In genomic region chr2:34065090-34065489, GRCm38 (mm10) we compare ENCODE assay signal across 9 mouse cellular contexts.
A peak's percentile ranks its signal among the peaks of the same experiment; 100 is the strongest.
DNase-seq lines count a peak whose midpoint lies in the region; ATAC-seq and TF ChIP-seq lines count a peak whose summit lies in the region.
"Had no signal": no experiment of that assay in that cellular context is flagged by ENCODE, and none has a peak within 500 bp of the region (broad histone marks: within the 10 kb centered on the region; RNA-seq: fewer than 3 reads in every experiment).

No protein-coding gene starts in this region.

- H3K27ac ChIP-seq in liver, postnatal 0 days (ENCODE audit: low read depth) = no peak overlapping the region
- H3K27ac ChIP-seq: liver, embryonic 13.5 days had no signal

- no peak overlapping the region for H3K4me3 ChIP-seq in liver, postnatal 0 days (ENCODE audit: low read depth, low read length)
- H3K4me3 ChIP-seq: liver, embryonic 13.5 days had no signal

- no peaks in the 10 kb centered on the region for H3K9me3 ChIP-seq in liver, postnatal 0 days (ENCODE audit: low read length)
- H3K9me3 ChIP-seq: liver, embryonic 13.5 days had no signal

- intact Hi-C loops in heart, postnatal 14 days (cut with DNase I) = no loop called here

- ATAC-seq in liver, postnatal 0 days = no peak

- no peak overlapping the region for H3K9ac ChIP-seq in liver, postnatal 0 days (replicated peaks)
- H3K9ac ChIP-seq: liver, embryonic 13.5 days had no signal

- TF ChIP-seq EP300 in liver, postnatal 0 days (IDR thresholded peaks at IDR 0.05; ENCODE audit: low read depth) = no peak

- H3K27me3 ChIP-seq in liver, postnatal 0 days (ENCODE audit: insufficient read depth, low read length) = no peaks in the 10 kb centered on the region
- H3K27me3 ChIP-seq: liver, embryonic 13.5 days had no signal

- no peaks in the 10 kb centered on the region for H3K4me1 ChIP-seq in liver, postnatal 0 days (ENCODE audit: insufficient read depth)
- H3K4me1 ChIP-seq: liver, embryonic 13.5 days had no signal

- peak; percentile 32 to 44 for DNase-seq in heart, postnatal 14 days
- no peak for DNase-seq in heart, adult 8-10 months (ENCODE audit: low spot score)
- DNase-seq in 3T3-L1 (ENCODE audit: low read depth, low spot score) = peak; percentile 19
- DNase-seq in c-Kit-positive CD71-positive TER-119-positive erythroid progenitor cells, embryonic 14.5 days (ENCODE audit: low spot score) = peak; percentile 11
- DNase-seq in liver, postnatal 0 days = peak; percentile 40
- no peak for DNase-seq in frontal cortex, adult 2 months (ENCODE audit: extremely low spot score in 1 of 2, low spot score in 1 of 2)
- DNase-seq in frontal cortex, postnatal 25 days (ENCODE audit: low spot score in 2 of 2) = no peak
- DNase-seq in cerebellum, adult 9-10 months = no peak
- DNase-seq: liver, embryonic 13.5 days had no signal

- H3K36me3 ChIP-seq in liver, postnatal 0 days (replicated peaks; ENCODE audit: insufficient read depth, low read length) = no peaks in the 10 kb centered on the region
- H3K36me3 ChIP-seq: liver, embryonic 13.5 days had no signal

- 47% methylated on average over 10 of the region's 10 CpGs for WGBS in liver, postnatal 0 days (ENCODE audit: insufficient replicate concordance)

- no peak overlapping the region for H3K4me2 ChIP-seq in liver, postnatal 0 days (ENCODE audit: low read depth, low read length)
- H3K4me2 ChIP-seq: liver, embryonic 13.5 days had no signal

- TF ChIP-seq CTCF in liver, postnatal 0 days (IDR thresholded peaks at IDR 0.05; ENCODE audit: low read depth) = no peak

Comparison
In these comparisons a context has a peak if more than half of its experiments do, and no peak if none do; other contexts are left out.
1. DNase-seq: peak in heart, postnatal 14 days (2 of 2), 3T3-L1 (single experiment), c-Kit-positive CD71-positive TER-119-positive erythroid progenitor cells, embryonic 14.5 days (single experiment) and liver, postnatal 0 days (single experiment); none in heart, adult 8-10 months (single experiment), frontal cortex, adult 2 months (0 of 2), frontal cortex, postnatal 25 days (0 of 2) and cerebellum, adult 9-10 months (single experiment).